Mouse (Mus musculus) adipose tissue, adult 10 weeks (tissue): ENCODE data around the gene Rusc1. TPM values are rescaled to one million over a fixed set of nuclear protein-coding genes. Genes with fewer than 3 reads are reported as not detected.

Experiments used
- polyA plus RNA-seq: library from polyadenylated mRNA; stranded (reverse); fragments of 350-450 nt; fragmentation: Illumina TruSeq; extraction: RNeasy Lipid Tissue Mini Kit (QIAGEN cat#74804); gene quantifications from one replicate; pipeline ENCODE4 v1.2.3, GENCODE M21; 2014; ENCODE audit warnings: low read depth, low replicate concordance

Gene Rusc1
- 22.7 TPM for polyA plus RNA-seq

GRCm38 (mm10) chr3:89093175-89093574, at the start of gene Rusc1:
Rusc1 (minus strand) TSS chr3:89093311.

GRCm38 (mm10) chr3:89135958-89136357, 42.8 kb upstream of the Rusc1 start, which contains the start of gene Pklr:
Pklr (plus strand) TSS chr3:89136142.

GRCm38 (mm10) chr3:89101812-89102494, 8.8 kb upstream of the Rusc1 start, which contains the start of gene Fdps:
Fdps (minus strand) TSS chr3:89101959.

GRCm38 (mm10) chr3:89100811-89101210, 7.7 kb upstream of the Rusc1 start, which contains the start of gene Gm43738:
Gm43738 (minus strand) TSS chr3:89101099.

Other genes with a start within 250 kb of the Rusc1 start
- 20.7 TPM for gene Msto1, start 179.3 kb downstream of the Rusc1 start, polyA plus RNA-seq
- 16.7 TPM for gene Ash1l, start 142.7 kb downstream of the Rusc1 start, polyA plus RNA-seq
- gene Dap3, start 142.1 kb downstream of the Rusc1 start, polyA plus RNA-seq: 66.9 TPM
- gene Gm43738, start 7.8 kb upstream of the Rusc1 start, polyA plus RNA-seq: not detected
- gene Fdps, start 8.6 kb upstream of the Rusc1 start, polyA plus RNA-seq: 175 TPM
- 7.9 TPM for gene Pklr, start 42.8 kb upstream of the Rusc1 start, polyA plus RNA-seq
- gene Hcn3, start 66.9 kb upstream of the Rusc1 start, polyA plus RNA-seq: 0.24 TPM
- 51.5 TPM for gene Clk2, start 71.5 kb upstream of the Rusc1 start, polyA plus RNA-seq
- gene Scamp3, start 84.2 kb upstream of the Rusc1 start, polyA plus RNA-seq: 56.1 TPM
- gene Fam189b, start 89.8 kb upstream of the Rusc1 start, polyA plus RNA-seq: 5.8 TPM
- gene Gba, start 109.6 kb upstream of the Rusc1 start, polyA plus RNA-seq: 67.8 TPM
- 30.3 TPM for gene Thbs3, start 121.9 kb upstream of the Rusc1 start, polyA plus RNA-seq
- 92.5 TPM for gene Mtx1, start 133.8 kb upstream of the Rusc1 start, polyA plus RNA-seq
- 1.0 TPM for gene Muc1, start 135.7 kb upstream of the Rusc1 start, polyA plus RNA-seq
- 96.9 TPM for gene Krtcap2, start 152.7 kb upstream of the Rusc1 start, polyA plus RNA-seq
- gene Trim46, start 153.0 kb upstream of the Rusc1 start, polyA plus RNA-seq: 2.9 TPM
- gene Dpm3, start 166.0 kb upstream of the Rusc1 start, polyA plus RNA-seq: 152 TPM
- gene Slc50a1, start 177.3 kb upstream of the Rusc1 start, polyA plus RNA-seq: 135 TPM
- 26.1 TPM for gene Efna1, start 187.8 kb upstream of the Rusc1 start, polyA plus RNA-seq
- gene Efna3, start 229.7 kb upstream of the Rusc1 start, polyA plus RNA-seq: 1.3 TPM
- 3.4 TPM for gene Efna4, start 244.7 kb upstream of the Rusc1 start, polyA plus RNA-seq